Mouse (Mus musculus): ENCODE data around the gene Lsm3. TPM values are rescaled to one million over a fixed set of nuclear protein-coding genes. Genes with fewer than 3 reads are reported as not detected.

Gene Lsm3
- total RNA-seq, 2 experiments from 2014 or later = 37.0 to 41.9 TPM

GRCm38 (mm10) chr6:91543056-91543455 is 27.3 kb downstream of the Lsm3 start:
- intact Hi-C loops (cut with DNase I; ENCODE audit: low total_unique reads) = no loop called here
- DNase-seq = no peak

GRCm38 (mm10) chr6:91546241-91546884 is 30.6 kb downstream of the Lsm3 start:
- DNase-seq = no peak
- intact Hi-C loops (cut with DNase I; ENCODE audit: low total_unique reads) = no loop called here

GRCm38 (mm10) chr6:91547313-91547712 is 31.6 kb downstream of the Lsm3 start:
- DNase-seq = no peak
- intact Hi-C loops (cut with DNase I; ENCODE audit: low total_unique reads) = no loop called here

- intact Hi-C loops (cut with DNase I; ENCODE audit: low total_unique reads) = no loop called here
- no peak for DNase-seq
These were observed 33.9 kb downstream of the Lsm3 start for GRCm38 (mm10) chr6:91549621-91550020.

- no peak for DNase-seq
These were observed 35.9 kb downstream of the Lsm3 start for GRCm38 (mm10) chr6:91551671-91552070.

GRCm38 (mm10) chr6:91552693-91553092 is 37.0 kb downstream of the Lsm3 start:
- intact Hi-C loops (cut with DNase I; ENCODE audit: low total_unique reads) = no loop called here

More at GRCm38 (mm10) chr6:91551671-91552070, 35.9 kb downstream of the Lsm3 start:
- intact Hi-C loops (cut with DNase I; ENCODE audit: low total_unique reads) = no loop called here

GRCm38 (mm10) chr6:91558565-91558964 is 42.8 kb downstream of the Lsm3 start:
- DNase-seq = no peak
- intact Hi-C loops (cut with DNase I; ENCODE audit: low total_unique reads) = no loop called here

More at GRCm38 (mm10) chr6:91552693-91553092, 37.0 kb downstream of the Lsm3 start:
- no peak for DNase-seq

GRCm38 (mm10) chr6:91559371-91559770 is 43.6 kb downstream of the Lsm3 start:
- intact Hi-C loops (cut with DNase I; ENCODE audit: low total_unique reads) = no loop called here
- DNase-seq = no peak

- intact Hi-C loops (cut with DNase I; ENCODE audit: low total_unique reads) = loop anchor here (5.0 kb wide), 1 partner anchor 33 kb away; no protein-coding TSS in a partner anchor
- DNase-seq = no peak
These were observed 44.5 kb downstream of the Lsm3 start for GRCm38 (mm10) chr6:91560186-91560585.

- no peak for DNase-seq
- intact Hi-C loops (cut with DNase I; ENCODE audit: low total_unique reads) = loop anchor here (5.0 kb wide), 1 partner anchor 36 kb away; no protein-coding TSS in a partner anchor
These were observed 47.3 kb downstream of the Lsm3 start for GRCm38 (mm10) chr6:91563031-91563430.

GRCm38 (mm10) chr6:91566407-91566806 is 50.7 kb downstream of the Lsm3 start:
- intact Hi-C loops (cut with DNase I; ENCODE audit: low total_unique reads) = no loop called here

More at GRCm38 (mm10) chr6:91566407-91566806, 50.7 kb downstream of the Lsm3 start:
- DNase-seq = no peak

Other genes with a start within 250 kb of the Lsm3 start
- not detected for gene Wnt7a, start 104.6 kb upstream of the Lsm3 start, total RNA-seq (2021)
- gene Chchd4, start 42.4 kb upstream of the Lsm3 start, total RNA-seq (2021) = 1 to 10 TPM; 8.0 to 8.7 TPM
- 10 to 100 TPM; 37.5 to 41.7 TPM for gene Tmem43, start 42.2 kb upstream of the Lsm3 start, total RNA-seq (2021)
- 1 to 10 TPM; 6.8 to 7.2 TPM for gene Xpc, start within 50 bp of the Lsm3 start, total RNA-seq (2021)
- gene Slc6a6, start 168.1 kb downstream of the Lsm3 start, total RNA-seq (2021) = 10 to 100 TPM; 33.5 to 39.8 TPM